Mouse (Mus musculus) 416B (cell line): ENCODE measurements around the gene Cnn1.

ENCODE experiments used
- DNase-seq: peaks from one replicate; pipeline ENCODE4 v3.0.0; 2011; ENCODE audit warnings: low read depth

Gene Cnn1

DNA sequence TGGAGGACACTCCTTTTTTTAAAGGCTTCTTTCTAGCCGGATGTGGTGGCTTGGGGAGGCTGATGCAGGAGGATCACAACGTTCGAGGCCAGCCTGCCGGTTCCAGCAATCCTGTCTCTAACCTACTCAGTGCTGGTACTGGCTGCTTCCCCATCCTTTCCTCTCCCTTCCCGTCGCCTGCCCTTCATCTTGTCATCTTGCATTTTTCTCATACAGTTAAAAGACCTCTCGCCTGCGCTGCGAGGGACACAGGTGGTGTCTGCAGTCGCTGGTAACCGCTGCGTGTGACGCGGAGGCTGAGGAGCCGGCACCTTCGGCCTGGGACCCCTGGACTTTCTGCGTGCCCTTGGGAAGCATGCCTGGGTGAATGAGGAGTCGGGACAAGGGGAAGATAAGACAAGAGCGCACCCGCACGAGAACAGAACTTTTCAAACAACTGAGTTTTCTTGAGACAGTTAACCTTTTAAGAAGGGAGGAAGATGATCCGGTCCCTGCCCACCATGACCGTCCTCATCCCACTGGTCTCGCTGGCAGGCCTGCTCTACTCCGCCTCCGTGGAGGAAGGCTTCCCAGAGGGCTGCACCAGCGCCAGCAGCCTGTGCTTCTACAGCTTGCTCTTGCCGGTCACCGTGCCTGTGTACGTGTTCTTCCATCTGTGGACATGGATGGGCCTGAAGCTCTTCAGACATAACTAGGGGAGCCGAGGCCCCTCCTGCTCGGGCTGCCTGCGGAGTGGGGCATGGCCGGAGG lies 58.7 kb downstream of the Cnn1 start:
- no peak for DNase-seq
